Mouse (Mus musculus) right cerebral cortex, postnatal 14 days (tissue): ENCODE measurements around the gene Myl10.
"Not testable (repeated sequence)": the region's sequence is repeated elsewhere in the genome, so short reads cannot be mapped to it uniquely, and the experiment has no call there.

Experiments
- DNase-seq: peaks from one replicate; pipeline ENCODE4 v3.0.0; 2022

The Myl10 gene

GRCm38 (mm10) chr5:136706803-136707202, 13.9 kb downstream of the Myl10 start:
- peak; percentile 71 for DNase-seq

- no peak for DNase-seq
These were observed 15.2 kb downstream of the Myl10 start for GRCm38 (mm10) chr5:136708116-136708515.

- DNase-seq = no peak
These were observed 17.8 kb downstream of the Myl10 start for GRCm38 (mm10) chr5:136710742-136711141.

- DNase-seq = no peak
These were observed 21.4 kb downstream of the Myl10 start for GRCm38 (mm10) chr5:136714232-136714875.

GRCm38 (mm10) chr5:136714879-136715278, 21.9 kb downstream of the Myl10 start:
- DNase-seq = peak; percentile 72

- DNase-seq = no peak
These were observed 24.0 kb downstream of the Myl10 start for GRCm38 (mm10) chr5:136716696-136717572.

GRCm38 (mm10) chr5:136717573-136717854, 24.6 kb downstream of the Myl10 start:
- no peak for DNase-seq

GRCm38 (mm10) chr5:136718656-136719055, 25.7 kb downstream of the Myl10 start:
- DNase-seq = no peak

GRCm38 (mm10) chr5:136721596-136721995, 28.6 kb downstream of the Myl10 start:
- DNase-seq = no peak

GRCm38 (mm10) chr5:136726271-136726670, 33.3 kb downstream of the Myl10 start:
- not testable (repeated sequence) for DNase-seq

- DNase-seq = no peak
These were observed 46.0 kb downstream of the Myl10 start for GRCm38 (mm10) chr5:136738918-136739317.

- no peak for DNase-seq
These were observed 53.6 kb downstream of the Myl10 start for GRCm38 (mm10) chr5:136746596-136746995.
